Mouse (Mus musculus) layer of hippocampus, adult 9-10 months (tissue): ENCODE measurements around the gene Nsd2.
"Not testable (repeated sequence)": the region's sequence is repeated elsewhere in the genome, so short reads cannot be mapped to it uniquely, and the experiment has no call there.

Experiments used
- DNase-seq: peaks from one replicate; pipeline ENCODE4 v3.0.0; 2022; ENCODE audit warnings: low spot score

Gene Nsd2

GRCm38 (mm10) chr5:33932413-33932812 lies 111.9 kb downstream of the Nsd2 start:
- DNase-seq = no peak

DNA sequence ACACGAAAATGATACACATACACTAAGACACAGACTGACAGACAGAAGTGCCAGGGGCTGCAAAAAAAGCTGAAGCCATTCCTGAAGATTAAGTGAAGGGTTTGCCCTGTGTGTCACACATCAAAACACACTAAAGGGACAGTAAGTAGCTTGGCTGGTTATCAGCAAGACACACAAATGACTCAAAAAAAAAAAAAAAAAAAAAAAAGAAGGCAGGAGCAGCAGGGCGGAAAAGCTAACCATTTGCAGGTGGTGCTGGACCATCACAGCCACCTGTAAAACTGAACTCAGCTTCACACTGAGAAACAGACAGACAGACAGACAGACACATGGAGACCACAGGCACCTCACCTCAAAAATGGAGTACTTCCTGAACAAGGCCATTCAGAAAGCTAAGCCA lies 113.6 kb downstream of the Nsd2 start:
- no peak for DNase-seq

DNA sequence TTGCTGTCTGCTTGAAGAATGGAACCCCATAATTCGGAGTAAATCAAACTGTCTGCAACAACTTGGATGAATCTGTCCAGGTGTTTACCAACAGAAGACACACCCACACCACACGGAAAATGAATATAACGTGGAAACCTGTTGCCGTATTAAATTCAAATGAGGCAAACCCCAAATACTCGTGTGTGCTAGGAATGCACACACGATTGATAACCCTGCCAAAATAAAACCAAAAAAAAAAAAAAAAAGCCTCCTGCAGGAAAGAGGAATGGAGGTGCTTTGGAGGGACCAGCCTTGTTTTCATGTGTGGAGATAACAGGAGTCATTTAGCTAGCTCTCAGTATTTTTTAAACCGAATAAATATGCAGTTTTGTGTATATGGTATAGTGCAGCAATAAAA lies 114.4 kb downstream of the Nsd2 start:
- DNase-seq = no peak

DNA sequence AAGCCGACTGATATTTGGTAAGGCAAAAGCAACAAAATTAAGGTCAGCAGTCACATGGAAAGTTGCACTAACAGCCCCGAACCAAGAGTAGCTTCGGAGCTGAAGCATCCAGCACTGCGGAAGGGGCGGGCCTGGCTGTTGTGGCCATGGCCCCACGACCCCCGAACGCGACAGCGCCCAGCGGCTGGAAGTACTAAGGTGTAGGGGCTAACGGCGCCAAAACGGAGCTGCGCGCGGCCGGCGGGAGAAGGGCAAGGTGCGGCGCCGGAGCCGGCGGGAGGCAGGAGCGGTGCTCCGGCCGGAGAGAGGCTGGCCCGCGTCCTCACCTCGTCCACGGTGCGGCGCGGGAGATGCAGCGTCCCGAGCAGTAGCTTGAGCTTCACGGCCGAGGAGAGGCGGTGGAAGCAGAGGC lies 115.2 kb downstream of the Nsd2 start:
- DNase-seq = no peak

- peak; percentile 98 for DNase-seq
Observed at GRCm38 (mm10) chr5:33936120-33936707, 115.7 kb downstream of the Nsd2 start, which contains the start of gene Nelfa. Gene Nelfa, minus strand, starts transcription at chr5:33936413.

- DNase-seq = no peak
Observed at GRCm38 (mm10) chr5:33937230-33937629, 116.7 kb downstream of the Nsd2 start.

DNA sequence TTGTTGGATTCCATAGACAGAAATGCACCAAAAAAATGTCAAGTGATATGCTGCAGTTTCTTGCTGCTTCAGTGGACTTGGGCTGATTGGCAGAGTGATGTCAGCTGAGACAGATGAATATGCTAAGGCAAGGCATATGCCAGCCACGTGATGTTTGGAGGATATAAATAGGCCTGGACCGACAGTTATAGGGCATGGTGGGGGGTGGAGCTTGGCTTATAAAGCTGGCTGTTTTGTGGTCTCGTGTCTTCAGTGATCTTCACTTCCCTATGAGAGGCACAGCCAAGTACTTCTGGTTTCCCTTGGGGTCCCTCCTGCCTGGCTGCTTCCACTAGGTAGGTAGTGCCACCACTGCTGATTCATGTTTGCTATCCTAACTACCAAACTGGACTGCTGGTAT lies 117.9 kb downstream of the Nsd2 start:
- DNase-seq = no peak

DNA sequence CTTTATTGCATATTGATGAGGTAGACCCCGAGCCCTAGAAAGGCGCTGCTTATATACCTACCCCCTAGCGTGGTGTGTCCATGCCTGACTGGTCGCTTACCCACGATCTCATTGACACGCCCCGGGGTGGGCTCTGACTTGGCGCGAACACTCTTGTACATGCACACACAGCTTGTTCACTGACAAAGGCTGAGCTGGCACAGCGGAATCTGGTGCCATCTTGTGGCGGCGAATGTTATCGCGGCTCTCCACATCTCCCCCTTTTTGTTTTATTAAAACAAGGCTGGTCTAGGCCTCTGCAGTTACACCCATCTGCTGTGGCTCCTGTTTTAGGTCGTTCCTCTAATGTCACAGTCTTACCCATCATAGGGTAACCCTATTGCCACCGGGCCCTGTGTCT lies 126.5 kb downstream of the Nsd2 start:
- not testable (repeated sequence) for DNase-seq
